Mouse (Mus musculus): ENCODE measurements around the gene Ccdc27. TPM values are rescaled to one million over a fixed set of nuclear protein-coding genes. Genes with fewer than 3 reads are reported as not detected.

The Ccdc27 gene
- total and polyA plus RNA-seq, 3 experiments, result 0.49 TPM; not detected in 2

DNA sequence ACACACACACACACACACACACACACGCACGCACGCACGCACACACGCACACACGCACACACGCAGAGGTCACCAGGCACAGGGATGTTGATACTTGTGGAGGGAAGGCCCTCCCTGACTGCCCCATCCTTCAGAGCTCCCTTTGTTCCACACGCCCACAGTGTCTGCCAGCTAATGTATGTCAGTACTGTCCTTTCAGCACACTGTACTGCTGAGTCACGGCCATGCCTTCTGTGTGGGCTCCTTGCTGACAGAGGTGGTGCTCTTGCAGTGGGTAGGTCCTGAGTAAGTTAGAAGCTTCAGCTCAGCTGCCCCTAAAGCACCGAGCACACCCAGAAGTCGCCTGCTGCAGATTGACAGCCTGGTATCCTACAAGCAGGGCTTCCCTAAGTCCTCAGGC, 62.0 kb downstream of the Ccdc27 start:
- Histone ChIP-seq H3K27ac (ENCODE audit: control insufficient read depth, low read depth, low read length) (no peak overlapping the region), H3K4me1 (ENCODE audit: control insufficient read depth in 1 of 2, insufficient read depth in 2 of 2, low read length in 2 of 2) (peaks cover 4 to 7% of the 10 kb centered on the region in 2 experiments; a peak in 2 of 4 replicates), H3K27me3 (ENCODE audit: control insufficient read depth in 1 of 2, insufficient read depth in 2 of 2, low read length in 2 of 2) (no peaks in the 10 kb centered on the region), H3K4me3 (ENCODE audit: control insufficient read depth in 1 of 2, insufficient read depth in 1 of 2, low read depth in 2 of 2, low read length in 2 of 2) (no peak overlapping the region), H3K9ac (ENCODE audit: control insufficient read depth, low read depth, low read length, poor library complexity, severe bottlenecking) (no peak overlapping the region), H3K79me2 (ENCODE audit: control insufficient read depth, insufficient read depth, low read length, poor library complexity) (peaks cover 19% of the 10 kb centered on the region), H3K36me3 (ENCODE audit: control insufficient read depth in 1 of 2, insufficient read depth in 2 of 2, low read length in 2 of 2) (peaks cover 0 to 7% of the 10 kb centered on the region in 2 experiments; a peak in 2 of 4 replicates), H3K9me3 (replicated peaks; ENCODE audit: insufficient read depth, low read length) (no peaks in the 10 kb centered on the region)
- TF ChIP-seq JUND (IDR thresholded peaks at IDR 0.05; ENCODE audit: low read depth, low read length) (no peak), MXI1 (IDR thresholded peaks at IDR 0.05; ENCODE audit: low read depth, low read length) (no peak), BHLHE40 (IDR thresholded peaks at IDR 0.05; ENCODE audit: borderline replicate concordance, low read depth, low read length) (no peak), KAT2A (conservative IDR thresholded peaks at IDR 0.05; ENCODE audit: low read depth, low read length) (no peak), MYC (IDR thresholded peaks at IDR 0.05; ENCODE audit: low read depth, low read length) (no peak), ZC3H11A (IDR thresholded peaks at IDR 0.05; ENCODE audit: low read depth, low read length) (no peak), TCF12 (IDR thresholded peaks at IDR 0.05; ENCODE audit: low read depth, low read length) (no peak), ETS1 (IDR thresholded peaks at IDR 0.05; ENCODE audit: low read depth, low read length) (no peak), ZKSCAN1 (IDR thresholded peaks at IDR 0.05; ENCODE audit: low read depth, low read length) (no peak), POLR2AphosphoS2 (IDR thresholded peaks at IDR 0.05; ENCODE audit: low read length) (no peak), MAFK (IDR thresholded peaks at IDR 0.05; ENCODE audit: borderline replicate concordance, low read depth, low read length) (no peak), E2F4 (IDR thresholded peaks at IDR 0.05; ENCODE audit: borderline replicate concordance, low read depth, low read length) (no peak), GATA1 (IDR thresholded peaks at IDR 0.05; ENCODE audit: low read depth, low read length) (no peak), MYB (IDR thresholded peaks at IDR 0.05; ENCODE audit: low read depth, low read length) (no peak), SMC3 (IDR thresholded peaks at IDR 0.05; ENCODE audit: low read depth, low read length) (no peak), NELFE (IDR thresholded peaks at IDR 0.05; ENCODE audit: low read depth, low read length) (no peak), TAL1 (IDR thresholded peaks at IDR 0.05; ENCODE audit: low read length) (no peak), NRF1 (IDR thresholded peaks at IDR 0.05; ENCODE audit: insufficient read depth, low read depth, low read length, poor library complexity, severe bottlenecking) (no peak), POLR2AphosphoS5 (IDR thresholded peaks at IDR 0.05; ENCODE audit: borderline replicate concordance, low read depth, low read length) (no peak)
- DNase-seq (ENCODE audit: low read depth, low spot score), result no peak

- no peak for TF ChIP-seq HCFC1 (IDR thresholded peaks at IDR 0.05; ENCODE audit: low read depth, low read length)
- no peak for TF ChIP-seq SIN3A (IDR thresholded peaks at IDR 0.05; ENCODE audit: low read length)
- TF ChIP-seq MYB (IDR thresholded peaks at IDR 0.05; ENCODE audit: low read depth, low read length), result no peak
- no peak for TF ChIP-seq ZC3H11A (IDR thresholded peaks at IDR 0.05; ENCODE audit: low read depth, low read length)
- TF ChIP-seq GABPA (IDR thresholded peaks at IDR 0.05; ENCODE audit: low read depth, low read length), result no peak
- TF ChIP-seq ELF1 (IDR thresholded peaks at IDR 0.05; ENCODE audit: low read depth, low read length), result no peak
- no peaks in the 10 kb centered on the region for H3K27me3 ChIP-seq (ENCODE audit: control insufficient read depth in 1 of 2, insufficient read depth in 2 of 2, low read length in 2 of 2)
- peaks cover 0 to 7% of the 10 kb centered on the region in 2 experiments; a peak in 2 of 4 replicates for H3K36me3 ChIP-seq (ENCODE audit: control insufficient read depth in 1 of 2, insufficient read depth in 2 of 2, low read length in 2 of 2)
- peaks cover 29% of the 10 kb centered on the region for H3K79me2 ChIP-seq (ENCODE audit: control insufficient read depth, insufficient read depth, low read length, poor library complexity)
- peaks cover 4 to 7% of the 10 kb centered on the region in 2 experiments; a peak in 2 of 4 replicates for H3K4me1 ChIP-seq (ENCODE audit: control insufficient read depth in 1 of 2, insufficient read depth in 2 of 2, low read length in 2 of 2)
- H3K9me3 ChIP-seq (replicated peaks; ENCODE audit: insufficient read depth, low read length), result no peaks in the 10 kb centered on the region
- DNase-seq (ENCODE audit: low read depth, low spot score), result no peak
- no peak overlapping the region for H3K9ac ChIP-seq (ENCODE audit: control insufficient read depth, low read depth, low read length, poor library complexity, severe bottlenecking)
- H3K4me3 ChIP-seq (ENCODE audit: control insufficient read depth in 1 of 2, insufficient read depth in 1 of 2, low read depth in 2 of 2, low read length in 2 of 2), result no peak overlapping the region
- no peak overlapping the region for H3K27ac ChIP-seq (ENCODE audit: control insufficient read depth, low read depth, low read length)
These were observed 63.2 kb downstream of the Ccdc27 start for GRCm38 (mm10) chr4:153979243-153979642.
